Mouse (Mus musculus): Measurements from ENCODE around the gene Slc13a5.

Gene Slc13a5

GRCm38 (mm10) chr11:72266960-72267560, at the start of gene Slc13a5:
Gene Slc13a5, minus strand, starts transcription at chr11:72267222.
- DNase-seq (ENCODE audit: low read depth), result no peak

GRCm38 (mm10) chr11:72314151-72314895, 47.3 kb upstream of the Slc13a5 start, which contains the start of gene Fbxo39:
Gene Fbxo39, plus strand, starts transcription at chr11:72314444.
- DNase-seq (ENCODE audit: low read depth), result no peak

GRCm38 (mm10) chr11:72311355-72312001, 44.5 kb upstream of the Slc13a5 start:
- no peak for DNase-seq (ENCODE audit: low read depth)

DNA sequence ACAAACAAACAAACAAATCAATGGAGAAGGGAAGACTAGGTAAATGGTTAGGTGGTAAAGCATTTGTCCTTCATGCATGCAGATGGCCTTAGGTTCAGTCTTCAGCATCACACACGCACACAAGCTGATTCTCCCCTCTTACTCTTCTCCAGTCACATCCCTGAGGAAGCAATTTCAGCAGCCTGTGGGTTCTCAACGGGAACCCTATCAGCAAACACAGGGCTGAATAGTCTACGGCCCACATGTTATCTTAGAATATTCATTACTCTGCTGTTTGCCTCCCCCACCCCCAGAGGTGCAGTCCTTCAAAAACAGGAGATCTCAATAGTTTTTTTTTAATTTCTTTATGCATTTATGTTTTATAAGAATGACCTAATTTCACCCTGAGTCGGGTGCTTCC, 43.5 kb upstream of the Slc13a5 start:
- no peak for DNase-seq (ENCODE audit: low read depth)

- DNase-seq (ENCODE audit: low read depth), result no peak
Observed at GRCm38 (mm10) chr11:72308982-72309381, 42.0 kb upstream of the Slc13a5 start.

GRCm38 (mm10) chr11:72307461-72307860, 40.4 kb upstream of the Slc13a5 start:
- no peak for DNase-seq (ENCODE audit: low read depth)

GRCm38 (mm10) chr11:72302230-72302629, 35.2 kb upstream of the Slc13a5 start:
- no peak for DNase-seq (ENCODE audit: low read depth)

DNA sequence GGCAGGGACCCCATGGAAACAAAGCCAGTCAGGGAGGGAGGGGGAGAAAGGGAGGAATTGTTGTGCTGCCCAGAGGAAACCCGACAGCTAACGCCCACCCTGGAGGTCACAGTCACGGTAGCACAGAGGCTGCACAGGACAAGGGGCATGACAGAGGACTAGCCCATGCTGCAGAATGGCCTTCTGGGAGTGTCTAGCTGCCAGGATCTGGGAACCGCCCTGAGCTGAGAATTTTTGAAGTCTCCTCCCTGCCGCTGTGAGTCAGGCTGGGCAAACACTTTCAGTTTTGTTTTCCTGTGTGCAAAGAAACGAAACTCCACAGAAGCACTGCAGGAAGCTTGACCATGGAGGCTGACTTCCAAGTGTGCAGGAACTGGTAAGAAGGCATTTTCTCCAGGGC, 34.3 kb upstream of the Slc13a5 start, which contains the start of gene Xaf1:
Xaf1 (plus strand) TSS at position 296 of the 400 bp plus-strand sequence.
- no peak for DNase-seq (ENCODE audit: low read depth)

DNA sequence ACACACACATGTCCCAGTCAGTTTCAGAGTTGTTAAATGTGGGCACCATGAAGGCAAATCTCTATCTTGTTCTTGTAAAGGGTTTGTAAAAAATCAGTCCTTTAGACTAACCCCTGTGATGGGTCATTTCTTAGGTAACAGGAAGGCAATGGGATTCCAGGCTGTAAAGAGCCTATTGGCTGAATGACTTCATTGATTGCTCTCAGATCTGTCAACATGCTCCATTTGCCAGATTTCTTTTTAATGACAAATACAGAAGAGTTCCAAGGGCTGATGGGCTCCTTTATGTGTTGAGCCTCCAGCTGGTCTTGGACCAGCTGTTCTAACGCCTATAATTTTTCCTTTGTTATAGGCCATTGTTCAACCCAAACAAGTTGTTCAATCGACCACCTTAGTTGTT, 26.1 kb upstream of the Slc13a5 start:
- DNase-seq (ENCODE audit: low read depth), result no peak

GRCm38 (mm10) chr11:72287543-72287942, 20.5 kb upstream of the Slc13a5 start:
- no peak for DNase-seq (ENCODE audit: low read depth)

GRCm38 (mm10) chr11:72287126-72287525, 20.1 kb upstream of the Slc13a5 start:
- DNase-seq (ENCODE audit: low read depth), result no peak

- DNase-seq (ENCODE audit: low read depth), result no peak
Observed at GRCm38 (mm10) chr11:72286651-72287050, 19.6 kb upstream of the Slc13a5 start.

GRCm38 (mm10) chr11:72285971-72286480, 19.0 kb upstream of the Slc13a5 start:
- no peak for DNase-seq (ENCODE audit: low read depth)

DNA sequence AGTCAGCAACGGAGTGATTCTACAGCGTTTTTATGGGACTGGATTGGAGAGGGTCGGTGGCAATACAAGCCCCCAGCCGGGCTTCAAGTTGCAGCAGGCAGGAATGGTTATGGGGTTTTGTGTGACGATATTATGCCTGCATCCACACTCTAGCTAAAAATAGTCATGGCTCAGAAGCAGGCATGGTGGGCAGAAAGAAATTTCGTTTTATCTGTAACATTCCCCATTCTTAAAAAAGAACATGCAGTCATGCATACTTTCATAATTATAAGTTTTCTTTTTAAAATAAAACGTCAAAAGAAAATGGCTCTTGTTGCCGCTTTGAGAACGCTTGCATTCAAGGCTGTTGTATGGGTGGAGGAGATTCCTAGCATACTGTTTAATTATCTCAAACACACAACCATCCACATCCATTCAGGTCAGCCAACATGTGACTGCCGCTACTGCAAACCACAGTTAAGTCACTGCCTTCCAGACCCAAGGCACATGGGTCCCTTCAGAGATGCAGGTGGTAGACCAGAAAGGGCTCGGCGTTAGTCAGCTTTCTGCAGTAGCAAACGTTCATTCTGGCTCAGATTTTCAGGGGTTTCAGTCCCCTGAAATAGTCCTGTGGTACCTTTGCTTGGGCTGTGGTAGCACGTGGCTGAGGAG, 17.6 kb upstream of the Slc13a5 start:
- no peak for DNase-seq (ENCODE audit: low read depth)

- DNase-seq (ENCODE audit: low read depth), result no peak
Observed at GRCm38 (mm10) chr11:72283486-72284224, 16.6 kb upstream of the Slc13a5 start.

DNA sequence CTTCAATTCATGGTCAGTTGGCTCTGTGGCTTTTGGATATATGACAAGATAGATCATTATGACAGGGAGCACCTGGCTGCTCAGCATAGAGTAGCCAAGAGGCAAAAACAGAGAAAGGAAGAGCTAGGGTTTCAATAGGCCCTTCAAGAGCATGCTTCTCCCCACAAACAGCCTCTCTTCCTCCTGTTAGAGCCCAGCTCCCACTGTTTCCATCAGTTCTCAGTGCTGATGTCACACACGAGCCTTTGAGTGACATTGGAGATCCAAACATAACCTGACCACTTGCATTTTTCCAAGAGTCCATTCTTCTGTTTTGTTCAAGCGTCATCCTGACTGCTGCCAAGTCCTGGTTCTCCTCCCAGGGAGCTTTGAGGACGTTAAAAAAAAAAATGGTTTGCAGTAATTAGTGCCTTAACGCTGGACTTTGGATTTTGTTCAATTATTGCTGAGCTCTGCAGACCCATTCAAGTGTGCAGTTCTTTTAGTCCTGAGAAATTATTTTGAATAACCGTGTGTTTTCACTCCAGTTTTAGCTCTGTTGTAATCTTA, 14.9 kb upstream of the Slc13a5 start:
- no peak for DNase-seq (ENCODE audit: low read depth)

DNA sequence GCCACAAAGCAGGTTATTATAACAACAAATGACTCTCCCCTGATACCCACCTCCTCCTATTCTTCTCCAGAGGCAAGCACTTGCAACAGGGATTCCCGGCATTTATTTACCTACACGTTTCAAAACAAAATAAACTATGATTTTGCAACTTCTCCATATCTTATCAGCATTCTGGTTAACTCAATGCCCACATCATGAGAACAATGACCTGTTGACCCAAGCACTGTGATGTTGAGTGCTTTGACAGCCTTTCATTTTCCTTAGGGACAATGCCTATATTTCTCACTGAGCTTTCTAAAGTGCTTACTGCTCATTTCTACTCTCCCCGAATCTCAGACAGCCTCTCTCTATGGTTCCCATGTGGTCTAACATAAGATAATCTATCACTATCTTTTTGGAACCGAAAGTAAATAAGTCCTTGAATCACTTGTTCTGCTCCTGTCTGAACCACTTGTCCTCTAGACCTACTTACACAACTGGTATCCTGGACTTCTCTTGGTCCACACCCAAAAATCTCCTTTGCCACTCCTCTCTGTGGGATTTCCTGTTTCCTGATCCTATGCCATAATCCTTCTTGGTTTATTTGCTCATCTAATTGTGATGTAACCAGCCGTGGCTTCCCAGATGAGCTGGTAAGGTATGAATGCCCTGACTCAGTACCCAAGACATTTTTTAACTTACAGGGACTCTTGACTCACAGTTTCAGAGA, 14.3 kb upstream of the Slc13a5 start:
- no peak for DNase-seq (ENCODE audit: low read depth)

- no peak for DNase-seq (ENCODE audit: low read depth)
Observed at GRCm38 (mm10) chr11:72273341-72273740, 6.3 kb upstream of the Slc13a5 start.

DNA sequence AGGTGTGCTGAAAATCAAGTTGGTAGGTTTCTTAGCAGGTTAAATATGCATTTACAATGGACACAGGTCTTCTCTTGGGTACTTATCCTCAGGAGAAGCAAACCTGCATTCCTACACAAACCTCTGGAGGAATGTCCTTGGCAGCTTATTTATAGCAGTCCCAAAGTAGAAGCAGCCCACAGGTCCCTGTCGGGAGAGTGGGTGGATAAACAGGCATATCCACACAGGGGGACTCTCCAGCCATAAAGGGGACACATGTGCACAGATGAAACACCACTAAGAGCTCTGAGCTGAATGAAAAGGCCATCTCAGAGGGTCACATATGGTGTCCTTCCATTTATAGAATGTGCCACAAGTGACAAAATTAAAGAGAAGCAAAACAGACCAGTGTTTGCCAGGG, 4.7 kb upstream of the Slc13a5 start:
- DNase-seq (ENCODE audit: low read depth), result no peak

DNA sequence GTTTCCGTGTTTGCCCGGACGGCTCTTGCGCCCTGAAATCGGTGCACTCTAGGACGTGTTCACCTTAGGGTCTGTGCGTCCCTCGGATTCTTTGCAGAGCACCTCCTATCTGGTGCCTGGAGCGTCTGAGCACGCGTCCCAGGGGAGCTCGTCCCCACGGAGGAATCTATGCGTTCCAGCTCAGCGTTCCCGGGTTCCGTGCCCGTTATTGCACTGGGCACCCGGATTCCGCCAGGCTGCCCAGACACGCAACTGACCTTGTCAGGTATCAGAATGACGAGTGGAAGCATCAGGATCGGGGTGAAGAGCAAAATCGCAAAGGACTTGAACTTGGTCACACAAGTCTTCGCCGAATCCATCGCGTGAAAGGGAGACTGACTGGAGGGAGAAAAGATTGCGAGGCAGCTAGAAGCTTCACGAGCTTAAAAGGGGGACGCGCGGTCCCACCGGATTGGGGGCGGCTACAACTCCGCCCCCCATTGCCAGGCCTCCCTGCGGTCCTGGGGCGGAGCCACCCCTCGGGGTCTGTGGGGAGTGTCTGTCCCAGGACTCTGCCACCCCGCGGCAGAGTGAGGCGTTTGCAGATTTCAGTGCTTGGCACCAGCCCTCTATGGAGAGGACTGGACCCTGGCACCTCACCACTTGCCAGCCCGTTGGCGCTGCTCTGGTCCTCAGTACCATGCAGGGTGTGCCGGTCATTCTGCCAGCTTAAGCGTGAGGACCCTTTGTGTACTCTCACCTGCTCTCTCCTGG, 639 bp downstream of the Slc13a5 start:
- DNase-seq (ENCODE audit: low read depth), result no peak

All from c-Kit-positive CD71-positive TER-119-negative erythroid progenitor cells, embryonic 14.5 days (primary cell).